Mouse (Mus musculus): ENCODE results near the gene Dop1b.

The Dop1b gene

DNA sequence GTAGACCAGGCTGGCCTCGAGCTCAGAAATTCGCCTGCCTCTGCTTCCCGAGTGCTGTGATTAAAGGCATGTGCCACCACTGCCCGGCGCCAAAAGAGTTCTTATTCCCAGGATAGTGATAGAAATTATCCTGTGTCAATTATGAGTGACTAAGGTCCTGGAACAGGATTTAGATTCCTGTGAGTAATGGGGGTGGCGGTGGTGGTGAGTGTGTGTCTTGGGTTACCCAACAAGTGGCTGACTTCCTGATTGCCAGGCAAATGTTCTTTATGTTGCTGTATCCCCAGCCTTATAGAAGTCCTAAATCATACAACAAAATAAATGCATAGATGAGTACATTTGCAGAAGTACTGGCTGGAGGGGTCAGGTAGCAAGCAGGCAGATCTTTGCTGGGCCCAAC, 121.8 kb downstream of the Dop1b start:
- Histone ChIP-seq H3K4me3 (replicated peaks; ENCODE audit: low read length) (peak overlapping the region; percentile 97), H3K27me3 (ENCODE audit: insufficient read depth, low read length) (no peaks in the 10 kb centered on the region), H3K9me3 (ENCODE audit: low read length) (peaks cover 5% of the 10 kb centered on the region), H3K36me3 (ENCODE audit: insufficient read depth, low read length) (peaks cover 54% of the 10 kb centered on the region), H3K4me1 (replicated peaks; ENCODE audit: low read depth, low read length) (peaks cover 73% of the 10 kb centered on the region)
- no peak for TF ChIP-seq NANOG (IDR thresholded peaks at IDR 0.05; ENCODE audit: borderline replicate concordance, low read length)
- no peak for TF ChIP-seq CTCF (conservative IDR thresholded peaks at IDR 0.05; ENCODE audit: low read length)
- no peak for TF ChIP-seq POU5F1 (IDR thresholded peaks at IDR 0.05; ENCODE audit: borderline replicate concordance, low read length)

DNA sequence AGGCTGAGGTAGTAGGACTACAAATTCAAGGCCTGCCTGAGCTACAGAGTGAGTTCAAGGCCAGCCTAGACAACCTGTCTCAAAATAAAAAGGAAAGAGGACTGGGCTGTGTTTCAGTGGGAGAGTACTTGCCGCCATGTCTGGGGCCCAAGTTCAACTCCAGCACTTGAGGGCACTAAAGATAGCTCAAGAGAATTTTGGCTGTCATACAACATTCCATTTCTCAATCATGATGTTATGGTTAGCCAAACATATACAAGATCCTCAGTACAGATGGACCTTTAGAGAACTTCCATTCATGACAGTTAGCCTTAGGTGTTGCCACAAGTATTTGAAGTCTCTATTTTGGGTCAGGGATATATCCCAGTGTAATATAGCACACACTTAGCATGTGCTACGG, 122.4 kb downstream of the Dop1b start:
- Histone ChIP-seq H3K4me1 (replicated peaks; ENCODE audit: low read depth, low read length) (peaks cover 73% of the 10 kb centered on the region), H3K36me3 (ENCODE audit: insufficient read depth, low read length) (peaks cover 57% of the 10 kb centered on the region), H3K4me3 (replicated peaks; ENCODE audit: low read length) (peak overlapping the region; percentile 97), H3K27me3 (ENCODE audit: insufficient read depth, low read length) (no peaks in the 10 kb centered on the region), H3K9me3 (ENCODE audit: low read length) (no peaks in the 10 kb centered on the region)
- no peak for TF ChIP-seq POU5F1 (IDR thresholded peaks at IDR 0.05; ENCODE audit: borderline replicate concordance, low read length)
- no peak for TF ChIP-seq NANOG (IDR thresholded peaks at IDR 0.05; ENCODE audit: borderline replicate concordance, low read length)
- no peak for TF ChIP-seq CTCF (conservative IDR thresholded peaks at IDR 0.05; ENCODE audit: low read length)

- H3K4me3 ChIP-seq (replicated peaks; ENCODE audit: low read length): no peak overlapping the region
- H3K36me3 ChIP-seq (ENCODE audit: insufficient read depth, low read length): peaks cover 84% of the 10 kb centered on the region
- no peaks in the 10 kb centered on the region for H3K9me3 ChIP-seq (ENCODE audit: low read length)
- TF ChIP-seq POU5F1 (IDR thresholded peaks at IDR 0.05; ENCODE audit: borderline replicate concordance, low read length) (no peak), CTCF (conservative IDR thresholded peaks at IDR 0.05; ENCODE audit: low read length) (no peak), NANOG (IDR thresholded peaks at IDR 0.05; ENCODE audit: borderline replicate concordance, low read length) (no peak)
- peaks cover 80% of the 10 kb centered on the region for H3K4me1 ChIP-seq (replicated peaks; ENCODE audit: low read depth, low read length)
- no peaks in the 10 kb centered on the region for H3K27me3 ChIP-seq (ENCODE audit: insufficient read depth, low read length)
These were observed 127.3 kb downstream of the Dop1b start for GRCm38 (mm10) chr16:93839049-93839448.

DNA sequence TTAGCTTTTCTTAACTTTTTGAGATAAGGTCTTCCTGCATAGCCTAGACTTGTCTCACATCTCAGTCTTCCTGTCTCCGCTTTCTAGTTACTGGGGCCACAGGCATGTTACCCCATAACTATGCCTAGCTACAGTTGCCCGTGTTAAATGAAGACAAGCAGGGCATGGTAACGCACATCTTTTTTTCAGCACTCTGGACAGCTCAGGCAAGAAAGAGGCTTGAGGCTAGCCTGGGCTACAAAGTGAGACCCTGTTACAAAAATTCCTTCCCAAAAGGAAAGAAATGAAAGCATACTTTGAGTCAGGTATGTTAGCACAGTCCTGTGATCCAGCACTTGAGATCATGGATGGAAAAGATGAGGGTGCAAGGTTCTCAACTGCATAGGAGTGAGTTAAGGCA, 138.8 kb downstream of the Dop1b start:
- Histone ChIP-seq H3K36me3 (ENCODE audit: insufficient read depth, low read length) (peaks cover 100% of the 10 kb centered on the region), H3K4me3 (replicated peaks; ENCODE audit: low read length) (no peak overlapping the region), H3K9me3 (ENCODE audit: low read length) (peaks cover 31% of the 10 kb centered on the region), H3K4me1 (replicated peaks; ENCODE audit: low read depth, low read length) (peaks cover 23% of the 10 kb centered on the region), H3K27me3 (ENCODE audit: insufficient read depth, low read length) (no peaks in the 10 kb centered on the region)
- no peak for TF ChIP-seq NANOG (IDR thresholded peaks at IDR 0.05; ENCODE audit: borderline replicate concordance, low read length)
- no peak for TF ChIP-seq POU5F1 (IDR thresholded peaks at IDR 0.05; ENCODE audit: borderline replicate concordance, low read length)
- TF ChIP-seq CTCF (conservative IDR thresholded peaks at IDR 0.05; ENCODE audit: low read length): no peak

DNA sequence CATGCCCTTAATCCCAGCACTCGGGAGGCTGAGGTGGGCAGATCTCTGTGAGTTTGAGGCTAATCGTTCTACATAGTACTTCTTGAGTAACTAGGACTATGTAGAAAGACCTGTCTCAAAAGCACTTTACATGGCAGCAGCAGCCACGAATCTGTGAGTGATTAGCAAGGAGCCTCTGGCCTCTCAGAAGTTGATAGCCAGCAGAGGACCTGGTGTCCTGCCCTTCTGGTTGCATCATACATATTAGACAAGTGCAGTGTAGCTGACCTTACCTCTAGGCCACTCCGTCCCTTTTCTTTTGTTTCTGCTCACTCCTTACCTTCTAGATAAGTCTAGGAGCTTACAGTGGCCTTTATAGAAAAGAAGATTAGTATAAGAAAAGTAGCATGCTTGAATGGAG, 148.3 kb downstream of the Dop1b start:
- H3K27me3 ChIP-seq (ENCODE audit: insufficient read depth, low read length): no peaks in the 10 kb centered on the region
- H3K36me3 ChIP-seq (ENCODE audit: insufficient read depth, low read length): peaks cover 97% of the 10 kb centered on the region
- H3K4me3 ChIP-seq (replicated peaks; ENCODE audit: low read length): no peak overlapping the region
- no peak for TF ChIP-seq POU5F1 (IDR thresholded peaks at IDR 0.05; ENCODE audit: borderline replicate concordance, low read length)
- TF ChIP-seq NANOG (IDR thresholded peaks at IDR 0.05; ENCODE audit: borderline replicate concordance, low read length): no peak
- no peak for TF ChIP-seq CTCF (conservative IDR thresholded peaks at IDR 0.05; ENCODE audit: low read length)
- no peaks in the 10 kb centered on the region for H3K9me3 ChIP-seq (ENCODE audit: low read length)
- peaks cover 14% of the 10 kb centered on the region for H3K4me1 ChIP-seq (replicated peaks; ENCODE audit: low read depth, low read length)

Data from E14TG2a.4 (cell line).